Mouse (Mus musculus): Measurements from ENCODE around the gene Pan2. TPM values are rescaled to one million over a fixed set of nuclear protein-coding genes. Genes with fewer than 3 reads are reported as not detected.
"Not testable (repeated sequence)": the region's sequence is repeated elsewhere in the genome, so short reads cannot be mapped to it uniquely, and the experiment has no call there.

Gene Pan2
- polyA plus RNA-seq, 1 experiment from 2014 or later, result 17.7 TPM

DNA sequence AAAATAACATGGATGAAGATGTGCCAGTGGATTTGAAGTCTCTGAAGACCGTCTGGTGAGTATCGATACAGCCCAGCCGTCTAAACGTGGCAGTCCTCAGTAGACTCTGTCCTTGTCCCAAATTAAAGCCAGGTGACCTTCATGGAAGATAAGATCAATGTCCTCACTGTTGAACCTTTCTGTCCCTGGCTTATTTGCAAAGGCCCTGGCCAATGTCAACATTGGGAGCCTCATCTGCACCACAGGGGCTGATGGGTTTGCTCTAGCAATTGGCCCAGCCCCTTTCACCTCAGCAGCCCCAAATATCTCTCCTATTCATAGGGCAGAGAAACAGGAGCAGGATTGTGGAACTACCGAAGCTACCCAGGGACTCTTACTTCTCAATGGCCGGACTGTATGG, 34.8 kb upstream of the Pan2 start, which contains the start of gene Apof:
Gene Apof, plus strand, starts transcription at position 301 of the 400 bp plus-strand sequence.
- Histone ChIP-seq H3K27ac (no peak within 1 kb of the TSS), H3K36me3 (replicated peaks; ENCODE audit: control insufficient read depth, insufficient read depth) (no peaks in the 10 kb centered on the region), H3K4me3 (replicated peaks; ENCODE audit: low read length) (no peak within 1 kb of the TSS), H3K9me3 (ENCODE audit: control insufficient read depth, low read length) (no peaks in the 10 kb centered on the region), H3K4me2 (replicated peaks) (no peak within 1 kb of the TSS), H3K9ac (no peak within 1 kb of the TSS), H3K27me3 (ENCODE audit: control insufficient read depth, insufficient read depth, low read length) (no peaks in the 10 kb centered on the region), H3K4me1 (replicated peaks; ENCODE audit: control insufficient read depth, insufficient read depth, low read length) (0 out of 2 replicates have a peak, but pooled peaks cover 3% of the 10 kb centered on the region)
- WGBS, result 79% methylated on average over 6 of the region's 6 CpGs
- DNase-seq (ENCODE audit: low spot score), result no peak
- ATAC-seq (ENCODE audit: low FRiP score), result no peak

DNA sequence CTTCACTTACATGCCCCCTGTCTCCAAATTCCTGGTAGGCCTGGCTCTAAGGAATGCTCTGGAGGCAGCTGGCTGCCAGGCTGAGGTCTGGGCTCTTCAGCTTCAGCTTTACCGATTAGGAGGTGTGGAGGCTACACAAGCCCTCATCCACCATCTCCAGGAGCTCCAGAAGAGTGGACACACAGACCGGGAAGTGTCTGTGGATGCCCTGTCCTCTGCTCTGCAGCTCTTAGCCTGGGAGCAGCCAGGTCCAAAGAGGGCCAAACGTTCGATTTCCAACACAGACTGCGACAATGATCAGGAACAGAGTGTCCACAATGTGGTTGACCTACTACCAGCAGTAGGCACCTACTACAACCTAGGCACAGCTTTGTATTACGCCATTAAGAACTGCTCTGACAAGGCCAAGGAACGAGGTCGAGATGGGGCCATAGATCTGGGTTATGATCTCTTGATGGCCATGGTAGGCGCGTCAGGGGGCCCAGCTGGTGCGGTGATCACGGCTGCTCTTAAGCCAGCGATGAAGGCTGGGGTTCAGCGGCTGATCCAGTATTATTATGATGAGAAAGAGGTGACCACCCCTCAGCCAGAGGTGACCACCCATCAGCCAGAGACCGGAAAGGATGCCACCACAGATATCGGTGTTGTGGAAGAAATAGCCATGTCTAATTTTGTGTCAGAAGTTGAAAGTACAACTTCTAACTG, 33.8 kb upstream of the Pan2 start:
- 91% methylated on average over 16 of the region's 16 CpGs for WGBS
- ATAC-seq (ENCODE audit: low FRiP score) (no peak), DNase-seq (ENCODE audit: low spot score) (no peak)
- peak overlapping the region; percentile 69 for H3K4me2 ChIP-seq (replicated peaks)
- no peak overlapping the region for H3K9ac ChIP-seq
- H3K36me3 ChIP-seq (replicated peaks; ENCODE audit: control insufficient read depth, insufficient read depth), result no peaks in the 10 kb centered on the region
- H3K27ac ChIP-seq, result no peak overlapping the region
- H3K4me3 ChIP-seq (replicated peaks; ENCODE audit: low read length), result no peak overlapping the region
- H3K27me3 ChIP-seq (ENCODE audit: control insufficient read depth, insufficient read depth, low read length), result no peaks in the 10 kb centered on the region
- no peaks in the 10 kb centered on the region for H3K9me3 ChIP-seq (ENCODE audit: control insufficient read depth, low read length)
- 0 out of 2 replicates have a peak, but pooled peaks cover 3% of the 10 kb centered on the region for H3K4me1 ChIP-seq (replicated peaks; ENCODE audit: control insufficient read depth, insufficient read depth, low read length)

DNA sequence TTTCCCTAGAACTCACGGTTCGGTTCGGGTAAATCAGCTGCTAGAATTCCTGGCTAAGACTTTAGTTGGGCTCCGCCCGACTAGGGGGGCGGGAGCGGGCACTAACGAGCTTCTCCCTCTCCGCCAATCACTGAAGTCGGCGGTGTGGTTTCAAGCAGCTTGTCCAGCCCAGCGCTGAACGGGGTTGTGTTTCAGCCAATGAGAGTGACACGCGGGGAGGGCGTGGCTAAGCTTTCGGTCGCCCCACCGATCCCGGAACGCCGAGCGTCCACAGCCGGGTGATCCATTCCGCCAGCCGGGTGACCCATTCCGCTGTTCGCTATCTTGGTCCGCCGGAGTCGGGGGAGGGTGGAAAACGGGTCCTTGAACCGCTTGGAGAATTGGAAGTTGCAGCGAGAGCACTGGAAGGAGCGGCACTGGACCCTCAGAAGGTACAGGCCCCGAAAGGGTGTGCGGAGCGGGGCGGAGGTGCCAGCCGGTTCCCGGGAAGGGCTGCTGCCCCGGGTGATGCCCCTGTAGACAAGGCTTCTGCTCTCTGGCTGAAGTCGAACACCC, 32.8 kb upstream of the Pan2 start, which contains the start of gene Stat2:
Gene Stat2, plus strand, starts transcription at position 273 of the 555 bp plus-strand sequence.
- under 1% methylated on average over 43 of the region's 43 CpGs for WGBS
- H3K9me3 ChIP-seq (ENCODE audit: control insufficient read depth, low read length), result no peaks in the 10 kb centered on the region

DNA sequence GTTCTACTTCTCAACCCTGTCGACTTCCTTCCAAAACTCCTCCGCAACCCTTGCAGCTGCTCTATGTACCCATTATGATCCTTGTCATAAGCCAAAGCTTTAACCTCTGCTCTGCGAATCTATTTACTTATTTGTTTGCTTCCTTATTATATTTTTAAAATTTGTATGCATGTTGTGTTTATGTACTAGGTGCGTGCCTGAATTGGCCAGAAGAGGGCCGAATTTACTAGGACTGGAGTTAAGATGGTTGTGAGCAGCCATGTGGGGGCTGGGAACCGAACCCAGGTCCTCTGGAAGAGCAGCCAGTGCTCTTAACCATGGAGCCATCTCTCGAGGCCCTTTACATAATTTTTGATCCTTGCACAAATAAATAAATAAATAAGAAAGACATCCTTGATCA, 32.3 kb upstream of the Pan2 start:
- Histone ChIP-seq H3K9ac (peak overlapping the region; percentile 79), H3K9me3 (ENCODE audit: control insufficient read depth, low read length) (no peaks in the 10 kb centered on the region), H3K27me3 (ENCODE audit: control insufficient read depth, insufficient read depth, low read length) (no peaks in the 10 kb centered on the region), H3K4me1 (replicated peaks; ENCODE audit: control insufficient read depth, insufficient read depth, low read length) (0 out of 2 replicates have a peak, but pooled peaks cover 3% of the 10 kb centered on the region), H3K4me2 (replicated peaks) (peak overlapping the region; percentile 69), H3K4me3 (replicated peaks; ENCODE audit: low read length) (peak overlapping the region; percentile 75), H3K27ac (peak overlapping the region; percentile 86), H3K36me3 (replicated peaks; ENCODE audit: control insufficient read depth, insufficient read depth) (no peaks in the 10 kb centered on the region)
- ATAC-seq (ENCODE audit: low FRiP score) (no peak), DNase-seq (ENCODE audit: low spot score) (no peak)
- 46% methylated on average over 7 of the region's 7 CpGs for WGBS

More for the DNA sequence above, 32.8 kb upstream of the Pan2 start, which contains the start of gene Stat2:
- no peaks in the 10 kb centered on the region for H3K36me3 ChIP-seq (replicated peaks; ENCODE audit: control insufficient read depth, insufficient read depth)
- peak within 1 kb of the TSS; percentile 69 for H3K4me2 ChIP-seq (replicated peaks)
- peak within 1 kb of the TSS; percentile 75 for H3K4me3 ChIP-seq (replicated peaks; ENCODE audit: low read length)
- ATAC-seq (ENCODE audit: low FRiP score) (peak; percentile 99), DNase-seq (ENCODE audit: low spot score) (peak; percentile 95)
- peak within 1 kb of the TSS; percentile 79 for H3K9ac ChIP-seq
- H3K27me3 ChIP-seq (ENCODE audit: control insufficient read depth, insufficient read depth, low read length), result no peaks in the 10 kb centered on the region
- H3K27ac ChIP-seq, result peak within 1 kb of the TSS; percentile 86
- H3K4me1 ChIP-seq (replicated peaks; ENCODE audit: control insufficient read depth, insufficient read depth, low read length), result 0 out of 2 replicates have a peak, but pooled peaks cover 3% of the 10 kb centered on the region

DNA sequence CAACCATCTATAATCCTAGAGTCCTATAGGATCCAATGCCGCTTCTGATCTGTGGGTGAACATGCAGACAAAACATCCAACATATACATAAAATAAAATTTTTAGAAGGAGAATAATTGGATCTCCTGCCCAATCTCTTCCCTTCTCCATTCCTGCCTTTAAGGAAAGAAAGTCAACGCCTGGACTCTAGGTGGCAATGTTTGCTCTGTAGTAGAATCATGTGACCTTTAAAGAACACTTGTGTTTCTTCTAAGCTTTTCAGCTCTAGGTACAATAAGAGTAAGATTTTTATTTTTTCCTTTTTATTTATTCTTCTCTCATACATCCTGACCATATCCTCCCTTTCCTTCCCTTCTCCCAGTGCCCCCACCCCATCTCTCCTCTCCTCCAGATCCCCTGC, 31.3 kb upstream of the Pan2 start:
- DNase-seq (ENCODE audit: low spot score), result no peak
- ATAC-seq (ENCODE audit: low FRiP score), result no peak
- 60% methylated on average over 2 of the region's 2 CpGs for WGBS

DNA sequence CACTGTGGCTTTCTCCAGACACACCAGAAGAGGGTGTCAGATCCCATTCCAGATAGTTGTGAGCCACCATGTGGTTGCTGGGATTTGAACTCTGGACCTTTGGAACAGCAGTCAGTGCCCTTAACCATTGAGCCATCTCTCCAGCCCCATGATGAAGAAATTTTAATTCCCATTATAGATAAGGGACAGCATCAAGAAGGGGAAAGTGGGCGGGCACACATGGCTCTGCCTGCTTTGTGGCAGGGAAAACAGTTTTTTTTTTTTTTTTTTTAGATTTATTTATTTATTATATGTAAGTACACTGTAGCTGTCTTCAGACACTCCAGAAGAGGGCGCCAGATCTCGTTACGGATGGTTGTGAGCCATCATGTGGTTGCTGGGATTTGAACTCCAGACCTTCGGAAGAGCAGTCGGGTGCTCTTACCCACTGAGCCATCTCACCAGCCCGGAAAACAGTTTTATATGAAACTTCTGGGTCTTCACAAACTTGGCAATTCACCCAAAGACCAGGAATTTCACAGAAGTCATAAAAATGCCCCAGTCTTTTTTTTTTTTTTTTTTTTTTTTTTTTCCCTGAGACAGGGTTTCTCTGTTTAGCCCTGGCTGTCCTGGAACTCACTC, 30.2 kb upstream of the Pan2 start:
- not testable (repeated sequence) for H3K4me2 ChIP-seq (replicated peaks)
- WGBS, result 95% methylated on average over 4 of the region's 7 CpGs

More for the DNA sequence above, 31.3 kb upstream of the Pan2 start:
- no peak overlapping the region for H3K4me2 ChIP-seq (replicated peaks)
- 0 out of 2 replicates have a peak, but pooled peaks cover 3% of the 10 kb centered on the region for H3K4me1 ChIP-seq (replicated peaks; ENCODE audit: control insufficient read depth, insufficient read depth, low read length)
- H3K36me3 ChIP-seq (replicated peaks; ENCODE audit: control insufficient read depth, insufficient read depth), result peaks cover 8% of the 10 kb centered on the region
- H3K27me3 ChIP-seq (ENCODE audit: control insufficient read depth, insufficient read depth, low read length), result no peaks in the 10 kb centered on the region
- no peaks in the 10 kb centered on the region for H3K9me3 ChIP-seq (ENCODE audit: control insufficient read depth, low read length)
- H3K27ac ChIP-seq, result no peak overlapping the region
- H3K4me3 ChIP-seq (replicated peaks; ENCODE audit: low read length), result no peak overlapping the region
- H3K9ac ChIP-seq, result no peak overlapping the region

DNA sequence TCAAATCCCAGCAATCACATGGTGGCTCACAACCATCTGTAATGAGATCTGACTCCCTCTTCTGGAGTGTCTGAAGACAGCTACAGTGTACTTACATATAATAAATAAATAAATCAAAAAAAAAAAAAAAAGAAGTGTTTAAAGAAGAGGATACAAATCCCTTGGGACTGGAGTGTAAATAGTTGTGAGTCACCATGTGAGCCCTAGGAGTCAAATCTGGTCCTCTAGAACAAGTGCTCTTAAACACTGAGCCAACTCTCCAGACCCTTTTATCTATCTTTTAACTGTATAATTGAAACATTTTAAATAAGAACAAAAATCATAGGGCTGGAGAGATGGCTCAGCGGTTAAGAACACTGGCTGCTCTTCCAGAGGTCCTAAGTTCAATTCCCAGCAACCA, 27.8 kb upstream of the Pan2 start:
- not testable (repeated sequence) for DNase-seq (ENCODE audit: low spot score); H3K9ac ChIP-seq; H3K9me3 ChIP-seq (ENCODE audit: control insufficient read depth, low read length); H3K4me3 ChIP-seq (replicated peaks; ENCODE audit: low read length); H3K4me1 ChIP-seq (replicated peaks; ENCODE audit: control insufficient read depth, insufficient read depth, low read length); ATAC-seq (ENCODE audit: low FRiP score); H3K27me3 ChIP-seq (ENCODE audit: control insufficient read depth, insufficient read depth, low read length); H3K27ac ChIP-seq; H3K4me2 ChIP-seq (replicated peaks)
- H3K36me3 ChIP-seq (replicated peaks; ENCODE audit: control insufficient read depth, insufficient read depth), result peaks cover 34% of the 10 kb centered on the region
- 100% methylated on average over 1 of the region's 1 CpGs for WGBS

More for the DNA sequence above, 30.2 kb upstream of the Pan2 start:
- not testable (repeated sequence) for H3K9ac ChIP-seq; ATAC-seq (ENCODE audit: low FRiP score); H3K9me3 ChIP-seq (ENCODE audit: control insufficient read depth, low read length); DNase-seq (ENCODE audit: low spot score); H3K4me3 ChIP-seq (replicated peaks; ENCODE audit: low read length); H3K27me3 ChIP-seq (ENCODE audit: control insufficient read depth, insufficient read depth, low read length); H3K4me1 ChIP-seq (replicated peaks; ENCODE audit: control insufficient read depth, insufficient read depth, low read length); H3K27ac ChIP-seq
- H3K36me3 ChIP-seq (replicated peaks; ENCODE audit: control insufficient read depth, insufficient read depth), result peaks cover 16% of the 10 kb centered on the region

DNA sequence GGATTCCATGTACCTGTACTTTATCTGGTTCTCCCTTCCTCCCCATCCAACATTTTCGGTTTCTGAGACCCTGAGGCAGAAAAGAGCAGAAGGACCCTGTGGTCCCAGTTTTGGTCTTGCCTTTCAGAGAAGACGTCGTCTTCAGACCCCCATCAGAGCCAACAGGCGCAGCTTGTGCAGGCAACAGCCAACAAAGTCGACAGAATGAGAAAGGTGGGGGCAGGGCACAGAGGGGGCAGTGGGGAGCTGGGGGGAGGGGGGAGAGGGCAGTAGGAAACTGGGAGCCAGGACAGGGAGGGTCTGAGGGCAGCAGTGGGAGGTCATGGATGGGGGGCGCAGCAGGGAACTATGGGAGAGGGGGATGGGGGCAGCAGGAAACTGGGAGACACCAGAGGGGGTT, 25.0 kb upstream of the Pan2 start:
- Histone ChIP-seq H3K27ac (no peak overlapping the region), H3K4me2 (replicated peaks) (no peak overlapping the region), H3K4me1 (replicated peaks; ENCODE audit: control insufficient read depth, insufficient read depth, low read length) (no peaks in the 10 kb centered on the region), H3K9me3 (ENCODE audit: control insufficient read depth, low read length) (no peaks in the 10 kb centered on the region), H3K27me3 (ENCODE audit: control insufficient read depth, insufficient read depth, low read length) (no peaks in the 10 kb centered on the region), H3K9ac (no peak overlapping the region), H3K36me3 (replicated peaks; ENCODE audit: control insufficient read depth, insufficient read depth) (peaks cover 62% of the 10 kb centered on the region), H3K4me3 (replicated peaks; ENCODE audit: low read length) (no peak overlapping the region)
- 56% methylated on average over 6 of the region's 6 CpGs for WGBS
- no peak for ATAC-seq (ENCODE audit: low FRiP score)
- DNase-seq (ENCODE audit: low spot score), result no peak

DNA sequence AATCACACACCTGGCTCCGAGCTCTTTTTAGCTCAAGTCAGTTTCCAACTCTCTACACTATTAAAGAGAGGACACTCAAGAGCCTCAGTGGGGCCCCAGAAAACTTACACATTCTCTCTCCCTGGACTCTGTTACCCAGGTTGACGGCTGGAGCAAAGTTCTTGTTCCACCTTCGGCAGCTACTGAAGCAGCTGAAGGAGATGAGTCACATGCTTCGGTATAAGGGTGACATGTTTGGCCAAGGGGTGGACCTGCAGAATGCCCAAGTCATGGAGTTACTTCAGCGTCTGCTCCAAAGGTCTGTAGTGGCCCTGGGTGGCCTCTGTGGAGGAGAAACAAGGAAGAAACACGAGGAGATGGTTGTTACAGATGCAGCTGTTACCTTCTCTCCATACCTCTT, 22.2 kb upstream of the Pan2 start:
- Histone ChIP-seq H3K27ac (no peak overlapping the region), H3K27me3 (ENCODE audit: control insufficient read depth, insufficient read depth, low read length) (no peaks in the 10 kb centered on the region), H3K4me2 (replicated peaks) (no peak overlapping the region), H3K4me1 (replicated peaks; ENCODE audit: control insufficient read depth, insufficient read depth, low read length) (no peaks in the 10 kb centered on the region), H3K9me3 (ENCODE audit: control insufficient read depth, low read length) (no peaks in the 10 kb centered on the region), H3K9ac (no peak overlapping the region), H3K4me3 (replicated peaks; ENCODE audit: low read length) (no peak overlapping the region), H3K36me3 (replicated peaks; ENCODE audit: control insufficient read depth, insufficient read depth) (peaks cover 87% of the 10 kb centered on the region)
- DNase-seq (ENCODE audit: low spot score), result no peak
- ATAC-seq (ENCODE audit: low FRiP score), result no peak
- 92% methylated on average over 6 of the region's 6 CpGs for whole genome bisulfite sequencing
